Mouse (Mus musculus): ENCODE data around the gene Rab34.

Rab34 gene

GRCm38 (mm10) chr11:78213086-78213817 is 25.0 kb downstream of the Rab34 start:
- DNase-seq (ENCODE audit: low spot score in 2 of 2), result no peak

- DNase-seq (ENCODE audit: low spot score in 2 of 2), result no peak
These were observed 27.6 kb downstream of the Rab34 start for GRCm38 (mm10) chr11:78215709-78216317.

DNA sequence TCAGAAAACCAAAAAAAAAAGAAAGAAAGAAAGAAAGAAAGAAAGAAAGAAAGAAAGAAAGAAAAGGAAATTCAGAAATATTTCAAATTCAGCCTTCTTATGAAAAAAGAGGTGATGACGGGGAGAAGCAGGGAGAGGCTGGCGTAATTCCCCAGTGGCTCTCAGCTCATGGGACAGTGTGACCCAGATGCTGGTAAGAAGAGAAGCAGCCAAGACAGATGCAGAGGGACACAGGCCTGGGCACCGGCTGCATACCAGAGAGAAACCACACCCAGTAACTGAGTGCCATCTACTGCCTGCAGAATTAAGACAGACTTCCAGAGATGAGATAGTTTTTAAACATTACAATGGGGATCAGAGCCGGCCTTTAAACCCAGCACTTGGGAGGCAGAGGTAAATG is 35.4 kb downstream of the Rab34 start:
- no peak for DNase-seq (ENCODE audit: low spot score in 2 of 2)

GRCm38 (mm10) chr11:78231518-78231917 is 43.3 kb downstream of the Rab34 start:
- DNase-seq (ENCODE audit: low spot score in 2 of 2), result no peak

GRCm38 (mm10) chr11:78240193-78240857 is 52.1 kb downstream of the Rab34 start:
- DNase-seq (ENCODE audit: low spot score in 2 of 2), result peak; percentile 26 to 39

Data from frontal cortex, postnatal 14 days (tissue).